Mouse (Mus musculus) hindbrain, embryonic 16.5 days (tissue): Measurements from ENCODE around the gene Lman1l. TPM values are rescaled to one million over a fixed set of nuclear protein-coding genes. Genes with fewer than 3 reads are reported as not detected.

Source experiments
- ATAC-seq: fragments of 200-750 bp; cut with Nextera tagmentation; 2 replicates; pipeline ENCODE4 v1.8.0; 2017; ENCODE audit warnings: moderate TSS enrichment, moderate library complexity
- H3K27ac ChIP-seq: fragments of 300-500 bp; sonication (generic); 2 replicates; pipeline ENCODE4 v1.5.1; 2014; ENCODE audit warnings: low read depth, mild to moderate bottlenecking, control low read depth, low read length, moderate library complexity
- H3K27me3 ChIP-seq: fragments of 300-500 bp; sonication (generic); replicated peaks from 2 replicates; pipeline ENCODE4 v1.6.1; 2014; ENCODE audit warnings: low read length; ENCODE audit not compliant: control insufficient read depth, insufficient read depth
- H3K36me3 ChIP-seq: fragments of 300-500 bp; sonication (generic); 2 replicates; pipeline ENCODE4 v1.6.1; 2014; ENCODE audit warnings: mild to moderate bottlenecking, low read length, moderate library complexity, mixed read lengths; ENCODE audit not compliant: control insufficient read depth, insufficient read depth
- H3K4me1 ChIP-seq: fragments of 300-500 bp; sonication (generic); 2 replicates; pipeline ENCODE4 v1.6.1; 2014; ENCODE audit warnings: low read depth, low read length; ENCODE audit not compliant: control insufficient read depth, insufficient read depth
- H3K4me2 ChIP-seq: fragments of 300-500 bp; sonication (generic); 2 replicates; pipeline ENCODE4 v1.6.1; 2014; ENCODE audit warnings: mild to moderate bottlenecking, low read length, control low read depth, moderate library complexity
- H3K4me3 ChIP-seq: fragments of 300-500 bp; sonication (generic); 2 replicates; pipeline ENCODE4 v1.5.1; 2014; ENCODE audit warnings: mild to moderate bottlenecking, low read length, control low read depth, moderate library complexity
- H3K9ac ChIP-seq: fragments of 300-500 bp; sonication (generic); 2 replicates; pipeline ENCODE4 v1.6.1; 2014; ENCODE audit warnings: low read depth, mild to moderate bottlenecking, control low read depth, low read length, moderate library complexity
- H3K9me3 ChIP-seq: fragments of 300-500 bp; sonication (generic); 2 replicates; pipeline ENCODE4 v1.6.1; 2014; ENCODE audit warnings: mild to moderate bottlenecking, low read length, moderate library complexity; ENCODE audit not compliant: control insufficient read depth
- WGBS: fragments of 180-500 bp; shearing (Covaris S2); extraction: QIAGEN DNeasy Blood & Tissue Kit; methylation state at CpG from one replicate; pipeline ENCODE4 v1.1.7; 2014; 5-methylcytosine and 5-hydroxymethylcytosine counted together
- polyA plus RNA-seq: library from polyadenylated mRNA; unstranded; fragments of >200 nt; fragmentation: Nextera tagmentation; extraction: Ambion mirVana; gene quantifications from 2 replicates; pipeline ENCODE4 v1.2.1, GENCODE M21; 2015

Lman1l gene
- not detected in 2 replicates for polyA plus RNA-seq

GRCm38 (mm10) chr9:57620674-57621073 is at the start of gene Lman1l:
Gene Lman1l (minus strand): TSS chr9:57620774.
- peaks cover 6% of the 10 kb centered on the region; the same call in 1 of the 2 replicates for H3K36me3 ChIP-seq
- H3K27me3 ChIP-seq = no peaks in the 10 kb centered on the region
- no peaks in the 10 kb centered on the region for H3K4me1 ChIP-seq
- no peaks in the 10 kb centered on the region for H3K9me3 ChIP-seq
- no peak within 1 kb of the TSS for H3K27ac ChIP-seq
- WGBS = 90% methylated on average over 5 of the region's 5 CpGs
- H3K4me3 ChIP-seq = no peak within 1 kb of the TSS
- H3K9ac ChIP-seq = no peak within 1 kb of the TSS
- ATAC-seq = no peak
- no peak within 1 kb of the TSS for H3K4me2 ChIP-seq

GRCm38 (mm10) chr9:57669566-57669965 is 49.0 kb upstream of the Lman1l start:
- no peak overlapping the region for H3K27ac ChIP-seq
- H3K27me3 ChIP-seq = no peaks in the 10 kb centered on the region
- H3K9ac ChIP-seq = no peak overlapping the region
- no peaks in the 10 kb centered on the region for H3K4me1 ChIP-seq
- 81% methylated on average over 3 of the region's 3 CpGs for WGBS
- H3K9me3 ChIP-seq = no peaks in the 10 kb centered on the region; the same call in 1 of the 2 replicates
- no peak overlapping the region for H3K4me3 ChIP-seq
- no peaks in the 10 kb centered on the region for H3K36me3 ChIP-seq
- no peak for ATAC-seq
- no peak overlapping the region for H3K4me2 ChIP-seq

- no peak for ATAC-seq
- WGBS = 50% methylated on average over 1 of the region's 1 CpGs
Observed at GRCm38 (mm10) chr9:57668277-57668676, 47.7 kb upstream of the Lman1l start.

GRCm38 (mm10) chr9:57667817-57668216 is 47.2 kb upstream of the Lman1l start:
- H3K27ac ChIP-seq = no peak overlapping the region

More at GRCm38 (mm10) chr9:57668277-57668676, 47.7 kb upstream of the Lman1l start:
- H3K4me2 ChIP-seq = no peak overlapping the region
- no peak overlapping the region for H3K4me3 ChIP-seq
- H3K4me1 ChIP-seq = no peaks in the 10 kb centered on the region
- H3K27me3 ChIP-seq = no peaks in the 10 kb centered on the region
- no peak overlapping the region for H3K27ac ChIP-seq
- H3K36me3 ChIP-seq = no peaks in the 10 kb centered on the region
- no peaks in the 10 kb centered on the region; the same call in 1 of the 2 replicates for H3K9me3 ChIP-seq
- H3K9ac ChIP-seq = no peak overlapping the region

GRCm38 (mm10) chr9:57667136-57667535 is 46.6 kb upstream of the Lman1l start:
- H3K4me3 ChIP-seq = no peak overlapping the region
- H3K27me3 ChIP-seq = no peaks in the 10 kb centered on the region
- WGBS = 76% methylated on average over 3 of the region's 3 CpGs
- no peak overlapping the region for H3K9ac ChIP-seq
- no peaks in the 10 kb centered on the region for H3K4me1 ChIP-seq
- no peaks in the 10 kb centered on the region for H3K36me3 ChIP-seq
- H3K4me2 ChIP-seq = no peak overlapping the region
- no peak overlapping the region for H3K27ac ChIP-seq
- no peak for ATAC-seq
- no peaks in the 10 kb centered on the region; the same call in 1 of the 2 replicates for H3K9me3 ChIP-seq

More at GRCm38 (mm10) chr9:57667817-57668216, 47.2 kb upstream of the Lman1l start:
- Histone ChIP-seq H3K36me3 (no peaks in the 10 kb centered on the region), H3K27me3 (no peaks in the 10 kb centered on the region), H3K4me1 (no peaks in the 10 kb centered on the region), H3K4me2 (no peak overlapping the region), H3K9ac (no peak overlapping the region), H3K9me3 (no peaks in the 10 kb centered on the region; the same call in 1 of the 2 replicates), H3K4me3 (no peak overlapping the region)
- no peak for ATAC-seq
- 59% methylated on average over 11 of the region's 11 CpGs for WGBS

- H3K27me3 ChIP-seq = no peaks in the 10 kb centered on the region
- H3K4me1 ChIP-seq = no peaks in the 10 kb centered on the region
- no peak overlapping the region for H3K4me2 ChIP-seq
- H3K4me3 ChIP-seq = no peak overlapping the region
- H3K9me3 ChIP-seq = no peaks in the 10 kb centered on the region; the same call in 1 of the 2 replicates
- ATAC-seq = no peak
- no peak overlapping the region for H3K9ac ChIP-seq
- H3K36me3 ChIP-seq = no peaks in the 10 kb centered on the region
- WGBS = 85% methylated on average over 8 of the region's 8 CpGs
- no peak overlapping the region for H3K27ac ChIP-seq
Observed at GRCm38 (mm10) chr9:57666536-57666935, 46.0 kb upstream of the Lman1l start.

- H3K4me2 ChIP-seq = no peak overlapping the region
- H3K9ac ChIP-seq = no peak overlapping the region
- WGBS = 71% methylated on average over 7 of the region's 7 CpGs
- H3K27me3 ChIP-seq = no peaks in the 10 kb centered on the region
- no peaks in the 10 kb centered on the region for H3K9me3 ChIP-seq
- no peak overlapping the region for H3K27ac ChIP-seq
- no peaks in the 10 kb centered on the region for H3K36me3 ChIP-seq
- H3K4me3 ChIP-seq = no peak overlapping the region
- no peak for ATAC-seq
- no peaks in the 10 kb centered on the region for H3K4me1 ChIP-seq
Observed at GRCm38 (mm10) chr9:57664616-57665015, 44.0 kb upstream of the Lman1l start.

- WGBS = 56% methylated on average over 3 of the region's 3 CpGs
Observed at GRCm38 (mm10) chr9:57661552-57661951, 41.0 kb upstream of the Lman1l start.

GRCm38 (mm10) chr9:57660501-57660900 is 39.9 kb upstream of the Lman1l start:
- 79% methylated on average over 6 of the region's 6 CpGs for WGBS
- Histone ChIP-seq H3K4me2 (no peak overlapping the region), H3K4me1 (peaks cover 4% of the 10 kb centered on the region; the same call in 1 of the 2 replicates), H3K9me3 (no peaks in the 10 kb centered on the region), H3K27me3 (no peaks in the 10 kb centered on the region), H3K4me3 (no peak overlapping the region), H3K36me3 (no peaks in the 10 kb centered on the region), H3K9ac (no peak overlapping the region), H3K27ac (no peak overlapping the region)
- ATAC-seq = no peak

More at GRCm38 (mm10) chr9:57661552-57661951, 41.0 kb upstream of the Lman1l start:
- no peak overlapping the region for H3K4me3 ChIP-seq
- H3K9me3 ChIP-seq = no peaks in the 10 kb centered on the region
- H3K4me2 ChIP-seq = no peak overlapping the region
- H3K9ac ChIP-seq = no peak overlapping the region
- no peaks in the 10 kb centered on the region for H3K27me3 ChIP-seq
- H3K4me1 ChIP-seq = no peaks in the 10 kb centered on the region
- no peak overlapping the region for H3K27ac ChIP-seq
- no peaks in the 10 kb centered on the region for H3K36me3 ChIP-seq
- no peak for ATAC-seq
